Mouse (Mus musculus): ENCODE measurements around the gene Cyp4f18. TPM values are rescaled to one million over a fixed set of nuclear protein-coding genes. Genes with fewer than 3 reads are reported as not detected.
"Not testable (repeated sequence)": the region's sequence is repeated elsewhere in the genome, so short reads cannot be mapped to it uniquely, and the experiment has no call there.

Cyp4f18 gene
- total and polyA plus RNA-seq, 3 experiments: 0.08 TPM; not detected in 2

- not testable (repeated sequence) for H3K27me3 ChIP-seq (ENCODE audit: control insufficient read depth in 1 of 2, insufficient read depth in 2 of 2, low read length in 2 of 2); DNase-seq (ENCODE audit: low read depth, low spot score); H3K9me3 ChIP-seq (replicated peaks; ENCODE audit: insufficient read depth, low read length); H3K36me3 ChIP-seq (ENCODE audit: control insufficient read depth in 1 of 2, insufficient read depth in 2 of 2, low read length in 2 of 2); H3K79me2 ChIP-seq (ENCODE audit: control insufficient read depth, insufficient read depth, low read length, poor library complexity); H3K4me1 ChIP-seq (ENCODE audit: control insufficient read depth in 1 of 2, insufficient read depth in 2 of 2, low read length in 2 of 2); H3K9ac ChIP-seq (ENCODE audit: control insufficient read depth, low read depth, low read length, poor library complexity, severe bottlenecking); H3K27ac ChIP-seq (ENCODE audit: control insufficient read depth, low read depth, low read length); H3K4me3 ChIP-seq (ENCODE audit: control insufficient read depth in 1 of 2, insufficient read depth in 1 of 2, low read depth in 2 of 2, low read length in 2 of 2)
These were observed 4.2 kb upstream of the Cyp4f18 start for GRCm38 (mm10) chr8:72013506-72014228.

- H3K27me3 ChIP-seq (ENCODE audit: control insufficient read depth in 1 of 2, insufficient read depth in 2 of 2, low read length in 2 of 2): no peaks in the 10 kb centered on the region; a peak in 1 of 4 replicates
- no peak overlapping the region for H3K4me3 ChIP-seq (ENCODE audit: control insufficient read depth in 1 of 2, insufficient read depth in 1 of 2, low read depth in 2 of 2, low read length in 2 of 2)
- no peaks in the 10 kb centered on the region for H3K79me2 ChIP-seq (ENCODE audit: control insufficient read depth, insufficient read depth, low read length, poor library complexity)
- no peak overlapping the region for H3K9ac ChIP-seq (ENCODE audit: control insufficient read depth, low read depth, low read length, poor library complexity, severe bottlenecking)
- TF ChIP-seq CHD2 (IDR thresholded peaks at IDR 0.05; ENCODE audit: low read length): peak; percentile 46; the same call in 1 of the 2 replicates
- TF ChIP-seq GATA1 (IDR thresholded peaks at IDR 0.05; ENCODE audit: low read depth, low read length): peak; percentile 80
- no peak for TF ChIP-seq MXI1 (IDR thresholded peaks at IDR 0.05; ENCODE audit: low read depth, low read length)
- TF ChIP-seq TCF12 (IDR thresholded peaks at IDR 0.05; ENCODE audit: low read depth, low read length): no peak
- no peak for TF ChIP-seq MEF2A (IDR thresholded peaks at IDR 0.05; ENCODE audit: extremely low read depth, insufficient replicate concordance, low read depth, low read length, poor library complexity, severe bottlenecking)
- TF ChIP-seq CHD1 (IDR thresholded peaks at IDR 0.05; ENCODE audit: low read depth, low read length): no peak
- TF ChIP-seq USF1 (IDR thresholded peaks at IDR 0.05; ENCODE audit: low read depth, low read length): no peak
- TF ChIP-seq RAD21 (IDR thresholded peaks at IDR 0.05; ENCODE audit: low read depth, low read length): no peak
- TF ChIP-seq RCOR1 (IDR thresholded peaks at IDR 0.05; ENCODE audit: low read depth, low read length): 0 out of 2 replicates have a peak, but pooled peaks have one; percentile 40
- TF ChIP-seq BHLHE40 (IDR thresholded peaks at IDR 0.05; ENCODE audit: borderline replicate concordance, low read depth, low read length): peak; percentile 29; the same call in 1 of the 2 replicates
- no peak for TF ChIP-seq CTCF (IDR thresholded peaks at IDR 0.05 in 2 of 3, conservative IDR thresholded peaks at IDR 0.05 in 1 of 3; ENCODE audit: control insufficient read depth in 1 of 3, insufficient read depth in 1 of 3, low read depth in 2 of 3, low read length in 3 of 3, poor library complexity in 1 of 3, severe bottlenecking in 1 of 3)
- TF ChIP-seq HCFC1 (IDR thresholded peaks at IDR 0.05; ENCODE audit: low read depth, low read length): no peak
- 0 out of 2 replicates have a peak, but pooled peaks have one; percentile 30 for TF ChIP-seq ETS1 (IDR thresholded peaks at IDR 0.05; ENCODE audit: low read depth, low read length)
- TF ChIP-seq TBP (IDR thresholded peaks at IDR 0.05; ENCODE audit: low read depth, low read length): peak; percentile 85
- no peak for TF ChIP-seq MYC (IDR thresholded peaks at IDR 0.05; ENCODE audit: low read depth, low read length)
- no peak for TF ChIP-seq POLR2AphosphoS2 (IDR thresholded peaks at IDR 0.05; ENCODE audit: low read length)
- TF ChIP-seq MYB (IDR thresholded peaks at IDR 0.05; ENCODE audit: low read depth, low read length): no peak
- TF ChIP-seq TAL1 (IDR thresholded peaks at IDR 0.05; ENCODE audit: low read length): no peak
- peak; percentile 22; the same call in 1 of the 2 replicates for TF ChIP-seq SMC3 (IDR thresholded peaks at IDR 0.05; ENCODE audit: low read depth, low read length)
- TF ChIP-seq ZNF384 (IDR thresholded peaks at IDR 0.05; ENCODE audit: low read depth, low read length): no peak
- no peak for TF ChIP-seq MAFK (IDR thresholded peaks at IDR 0.05; ENCODE audit: borderline replicate concordance, low read depth, low read length)
- TF ChIP-seq EP300 (IDR thresholded peaks at IDR 0.05; ENCODE audit: low read depth in 1 of 2, low read length in 2 of 2): peak; percentile 53 to 83
- no peak for TF ChIP-seq JUND (IDR thresholded peaks at IDR 0.05; ENCODE audit: low read depth, low read length)
- TF ChIP-seq ZKSCAN1 (IDR thresholded peaks at IDR 0.05; ENCODE audit: low read depth, low read length): no peak
- DNase-seq (ENCODE audit: low read depth, low spot score): peak; percentile 70
- no peaks in the 10 kb centered on the region for H3K36me3 ChIP-seq (ENCODE audit: control insufficient read depth in 1 of 2, insufficient read depth in 2 of 2, low read length in 2 of 2)
- H3K9me3 ChIP-seq (replicated peaks; ENCODE audit: insufficient read depth, low read length): no peaks in the 10 kb centered on the region
- H3K27ac ChIP-seq (ENCODE audit: control insufficient read depth, low read depth, low read length): no peak overlapping the region
- H3K4me1 ChIP-seq (ENCODE audit: control insufficient read depth in 1 of 2, insufficient read depth in 2 of 2, low read length in 2 of 2): peaks cover 0 to 7% of the 10 kb centered on the region in 2 experiments; a peak in 1 of 4 replicates
These were observed 1.2 kb downstream of the Cyp4f18 start for GRCm38 (mm10) chr8:72008134-72008641.

Data from MEL (cell line).